Mouse (Mus musculus) ES-Bruce4 (cell line): ENCODE measurements around the gene Gys2.

Experiments
- CTCF ChIP-seq: IDR thresholded peaks from one replicate; pipeline ENCODE4 v1.8.1; 2011; ENCODE audit warnings: low read depth, low read length
- POLR2A ChIP-seq: IDR thresholded peaks from one replicate; pipeline ENCODE4 v1.8.1; 2011; ENCODE audit warnings: low read length; ENCODE audit not compliant: insufficient read depth

- TF ChIP-seq POLR2A = no peak
- TF ChIP-seq CTCF = no peak
Observed at GRCm38 (mm10) chr6:142521591-142522110, 48.7 kb upstream of the Gys2 start.
